Mouse (Mus musculus) c-Kit-positive CD71-negative TER-119-negative erythroid progenitor cells, embryonic 14.5 days (primary cell): Measurements from ENCODE around the gene Mapkapk5.
A peak's percentile ranks its signal among the peaks of the same experiment; 100 is the strongest.

Experiments
- DNase-seq: peaks from one replicate; pipeline ENCODE4 v3.0.0-alpha.2; 2013; ENCODE audit warnings: low read depth

Gene Mapkapk5

DNA sequence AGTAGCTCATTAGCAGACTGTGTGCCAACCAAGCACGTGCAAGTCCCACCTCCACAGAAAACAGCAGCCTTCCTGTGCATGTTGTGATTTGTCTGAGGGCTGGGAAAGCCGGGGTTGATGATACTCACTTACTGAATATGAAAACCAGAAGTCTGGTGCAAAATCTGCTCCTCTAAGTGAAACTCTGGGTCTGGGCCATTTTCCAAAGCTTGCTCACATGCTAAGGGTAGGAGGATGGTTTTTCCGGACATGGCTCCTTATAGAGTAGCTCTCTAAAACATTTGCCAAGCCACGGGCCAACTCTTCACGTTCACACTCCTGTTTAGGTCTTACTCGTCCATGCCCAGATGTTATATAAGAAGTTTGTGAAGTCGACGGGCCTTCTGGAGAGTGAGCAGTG, 52.4 kb downstream of the Mapkapk5 start:
- DNase-seq = no peak

DNA sequence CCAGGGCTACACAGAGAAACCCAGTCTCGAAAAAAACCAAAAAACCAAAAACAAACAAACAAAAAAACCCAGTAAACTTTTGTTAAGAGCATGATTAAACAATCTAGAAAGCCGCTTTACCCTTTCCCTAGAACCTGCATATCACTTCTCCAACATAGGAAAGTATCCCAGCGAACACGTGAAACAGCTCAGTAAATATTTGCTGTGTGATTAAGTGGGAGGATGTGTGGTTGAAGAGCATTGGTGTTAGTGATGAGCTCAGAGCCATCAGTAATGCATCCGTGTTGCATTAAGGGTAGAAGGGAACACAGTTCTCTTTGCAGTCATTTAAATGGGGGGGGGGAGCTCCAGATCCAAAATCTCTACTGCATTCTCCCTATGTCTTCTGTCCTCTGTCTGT, 60.9 kb downstream of the Mapkapk5 start:
- DNase-seq = no peak

DNA sequence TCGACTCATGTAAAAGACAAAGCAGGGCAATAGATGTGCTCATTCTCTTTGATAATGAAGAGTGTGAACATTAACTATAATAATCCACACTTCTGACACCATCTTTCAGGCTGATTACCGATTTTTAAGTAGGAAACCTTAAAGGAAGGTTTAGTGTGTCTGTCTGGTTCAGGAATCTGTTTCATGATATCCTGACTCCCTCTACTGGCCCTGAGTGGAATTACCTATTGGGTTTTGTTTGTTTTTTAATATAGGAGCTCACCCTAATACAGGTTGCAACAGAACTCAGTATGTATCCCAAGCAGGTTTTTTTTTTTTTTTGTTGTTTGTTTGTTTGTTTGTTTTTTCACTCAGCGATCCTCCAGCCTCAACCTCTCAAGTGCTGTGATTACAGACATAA, 68.0 kb downstream of the Mapkapk5 start:
- DNase-seq = peak; percentile 73

GRCm38 (mm10) chr5:121476040-121476439, 69.7 kb downstream of the Mapkapk5 start:
- DNase-seq = no peak
